Mouse (Mus musculus): ENCODE measurements at regions not wholly inside any gene's neighbourhood (a gene's known extent, or its start where the extent isn't known, plus 50 kb on each side); places are given as distances from the start of the nearest gene placed in this dataset.

DNA sequence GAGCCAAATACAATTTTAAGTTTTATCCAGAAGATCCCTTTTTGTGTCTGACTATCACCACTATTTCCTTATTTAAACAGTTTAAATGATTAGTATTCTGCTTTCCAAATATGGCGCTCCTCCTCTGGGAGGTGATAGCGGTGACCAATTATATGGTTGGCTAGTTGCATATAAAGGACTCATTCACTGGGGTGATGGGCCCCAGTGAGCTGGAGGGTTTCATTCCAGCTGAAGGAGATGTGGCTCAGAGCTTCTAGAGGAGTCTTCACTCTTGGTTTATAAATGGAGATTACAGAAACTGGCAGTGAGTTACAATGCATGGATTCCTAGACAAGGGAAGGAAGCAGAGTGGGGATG, 50.7 kb upstream of the Gm7361 start:
- no peak for DNase-seq

DNA sequence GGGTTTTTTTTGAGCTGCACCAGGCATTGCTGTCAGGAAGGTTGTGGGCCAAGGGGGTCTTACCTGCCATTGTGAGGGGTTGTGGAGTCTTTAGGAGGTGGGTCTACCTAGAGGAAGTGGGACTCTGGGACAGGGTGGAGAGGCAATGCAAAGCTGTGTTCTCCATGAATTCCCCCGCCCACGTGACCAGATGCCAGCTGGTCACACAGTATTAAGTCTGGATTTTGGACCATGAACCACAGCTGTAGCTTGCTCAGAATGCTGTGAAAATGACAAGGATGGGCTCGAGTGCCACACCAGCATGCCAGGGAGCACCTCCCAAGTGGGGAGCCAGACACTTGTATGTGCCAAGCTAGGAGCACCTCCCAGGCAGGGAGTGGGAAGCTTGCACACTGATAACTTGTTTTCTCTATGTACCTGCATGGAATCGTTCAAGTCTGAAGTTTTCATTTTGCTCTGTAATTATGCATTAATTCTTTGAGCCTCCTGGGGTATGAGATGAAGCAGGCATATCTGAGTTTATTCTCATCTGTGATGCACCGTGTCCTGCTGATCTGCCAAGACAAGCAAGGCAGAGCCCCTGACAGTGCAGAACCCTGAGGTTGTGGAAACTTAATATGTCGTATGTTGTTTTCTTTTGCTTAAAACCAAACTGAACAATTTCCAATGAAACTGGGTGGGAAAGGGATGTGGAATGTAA, 51.3 kb upstream of the Gm7361 start:
- no peak for DNase-seq

DNA sequence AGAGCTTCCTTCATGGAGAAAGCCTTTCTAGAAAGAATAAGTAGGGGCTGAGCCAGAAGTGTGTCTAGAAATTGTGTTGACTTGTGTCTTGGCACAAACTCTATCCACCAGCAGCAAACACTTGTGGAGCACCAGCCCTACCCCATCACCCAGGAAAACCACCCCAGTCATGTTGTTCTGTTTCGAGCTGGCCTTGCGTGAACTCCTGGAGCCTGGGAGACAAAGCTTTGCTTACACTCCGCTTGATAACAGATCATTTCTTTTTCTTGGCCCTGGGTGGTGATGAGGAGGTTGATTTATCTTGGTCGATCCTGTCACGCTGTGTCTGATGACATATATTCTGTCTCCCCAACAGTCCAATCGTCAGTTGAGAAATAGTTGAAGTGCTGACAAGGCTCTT, 55.0 kb upstream of the Gm7361 start:
- DNase-seq = no peak

DNA sequence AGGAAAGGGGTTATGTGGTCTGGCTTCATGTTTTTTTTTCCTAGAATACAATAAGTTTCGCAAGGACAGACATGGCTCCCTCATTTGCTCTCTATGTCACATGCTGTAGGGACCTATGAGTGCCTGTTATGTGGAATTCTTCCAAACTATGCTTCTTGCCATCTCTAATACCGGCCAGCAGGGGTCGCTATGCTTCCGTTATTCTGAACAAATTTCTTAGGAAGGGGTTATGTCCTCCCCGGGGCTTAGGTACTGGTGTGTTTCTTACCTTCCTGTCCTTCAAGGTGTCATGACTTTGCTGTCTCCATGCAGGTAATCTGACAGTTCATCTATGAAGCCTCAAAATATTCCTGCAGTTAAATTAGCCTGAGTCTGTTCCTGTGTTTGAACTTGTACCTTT, 68.1 kb upstream of the Gm7361 start:
- DNase-seq = peak; percentile 8

DNA sequence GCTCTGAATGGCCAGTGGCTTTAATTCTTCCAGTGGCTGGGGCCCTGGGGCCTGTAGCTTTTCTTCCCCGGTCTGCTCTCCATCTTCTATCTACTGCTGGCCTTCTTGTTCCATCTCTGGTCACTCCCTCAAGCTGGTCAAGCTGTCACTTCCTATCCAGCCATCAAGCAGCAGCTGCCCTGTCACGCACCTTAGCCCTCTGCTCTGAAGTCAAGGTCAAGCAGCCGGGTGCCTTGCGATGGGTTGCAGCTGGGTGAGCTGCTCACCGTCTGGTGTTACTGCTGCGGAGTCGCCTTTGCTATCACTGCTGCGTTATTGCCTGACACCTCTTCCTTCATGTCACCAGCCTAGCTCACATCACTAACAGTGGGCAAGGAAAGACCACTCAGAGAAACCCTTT, 66.0 kb upstream of the Gm10220 start:
- no peak for DNase-seq

DNA sequence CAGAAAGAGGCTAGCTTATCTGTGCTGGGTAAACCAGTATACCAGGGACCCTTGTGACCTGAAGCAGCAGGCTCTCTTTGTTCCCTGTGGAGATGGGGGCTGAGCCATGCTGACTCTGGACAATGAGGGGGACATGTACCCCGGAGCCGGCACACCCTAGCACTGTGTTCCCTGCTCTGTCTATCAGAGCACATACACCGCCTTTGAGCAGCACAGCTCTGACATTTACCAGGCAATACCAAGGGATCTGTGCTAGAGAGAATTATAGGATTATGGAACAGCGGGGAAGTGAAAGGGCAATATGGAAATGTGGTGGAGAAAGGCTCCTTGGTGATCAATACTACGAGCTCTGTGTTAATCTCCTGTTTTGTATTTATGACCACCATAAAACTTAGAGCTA, 64.2 kb upstream of the Gm10220 start:
- no peak for DNase-seq

DNA sequence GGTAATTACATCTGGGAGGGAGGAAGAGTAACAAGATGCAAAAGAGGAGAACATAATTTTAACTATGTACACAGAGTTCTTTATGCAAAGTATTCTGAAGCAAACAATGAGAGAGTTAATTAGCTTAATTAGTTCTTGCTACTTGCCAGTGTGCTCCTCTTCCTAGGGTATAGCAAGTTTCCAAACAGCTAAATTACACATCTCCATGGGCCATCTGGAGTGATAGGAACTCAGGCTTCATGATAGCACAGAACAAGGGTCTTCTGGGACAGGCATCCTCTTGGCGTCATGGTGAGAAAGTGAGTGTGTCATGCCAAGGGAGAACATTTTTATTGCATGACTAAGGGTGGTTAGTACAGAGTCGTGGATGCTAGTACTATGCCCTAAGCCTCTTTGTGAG, 54.8 kb upstream of the Gm10220 start:
- no peak for DNase-seq

DNA sequence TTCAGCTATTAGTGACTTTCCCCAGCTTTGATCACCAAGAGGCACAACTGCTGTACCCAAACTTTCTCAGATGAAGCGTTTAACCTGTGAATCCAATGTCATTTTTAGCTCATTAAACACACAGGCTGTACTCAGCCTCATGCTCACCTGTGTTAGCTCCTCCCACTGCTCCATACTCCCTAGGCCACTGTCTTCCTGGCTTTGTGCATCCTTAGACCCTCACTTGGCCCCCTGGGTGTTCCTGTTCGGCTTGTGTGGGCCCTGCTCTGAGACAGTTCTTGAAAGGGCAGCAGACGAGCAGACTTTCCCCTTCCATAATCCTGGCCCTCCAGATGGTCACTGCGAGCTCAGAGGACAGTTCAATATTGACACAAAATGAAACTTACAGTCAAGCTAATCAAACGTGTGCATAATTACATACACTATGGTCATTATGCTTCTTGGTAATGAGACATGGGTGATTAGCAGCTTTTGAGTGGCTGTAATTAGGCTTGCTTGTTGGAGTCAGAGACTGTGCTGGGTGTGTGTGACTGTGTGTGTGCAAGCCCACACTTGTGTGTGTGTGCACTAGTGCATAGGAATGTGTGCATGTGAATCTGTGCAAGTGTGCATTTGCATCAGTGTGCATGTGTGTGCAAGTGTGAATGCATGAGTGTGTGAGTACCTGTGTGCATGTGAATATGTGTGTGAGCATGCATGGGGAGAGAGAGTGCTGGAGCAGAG, 50.6 kb upstream of the Gm10220 start:
- DNase-seq = no peak

DNA sequence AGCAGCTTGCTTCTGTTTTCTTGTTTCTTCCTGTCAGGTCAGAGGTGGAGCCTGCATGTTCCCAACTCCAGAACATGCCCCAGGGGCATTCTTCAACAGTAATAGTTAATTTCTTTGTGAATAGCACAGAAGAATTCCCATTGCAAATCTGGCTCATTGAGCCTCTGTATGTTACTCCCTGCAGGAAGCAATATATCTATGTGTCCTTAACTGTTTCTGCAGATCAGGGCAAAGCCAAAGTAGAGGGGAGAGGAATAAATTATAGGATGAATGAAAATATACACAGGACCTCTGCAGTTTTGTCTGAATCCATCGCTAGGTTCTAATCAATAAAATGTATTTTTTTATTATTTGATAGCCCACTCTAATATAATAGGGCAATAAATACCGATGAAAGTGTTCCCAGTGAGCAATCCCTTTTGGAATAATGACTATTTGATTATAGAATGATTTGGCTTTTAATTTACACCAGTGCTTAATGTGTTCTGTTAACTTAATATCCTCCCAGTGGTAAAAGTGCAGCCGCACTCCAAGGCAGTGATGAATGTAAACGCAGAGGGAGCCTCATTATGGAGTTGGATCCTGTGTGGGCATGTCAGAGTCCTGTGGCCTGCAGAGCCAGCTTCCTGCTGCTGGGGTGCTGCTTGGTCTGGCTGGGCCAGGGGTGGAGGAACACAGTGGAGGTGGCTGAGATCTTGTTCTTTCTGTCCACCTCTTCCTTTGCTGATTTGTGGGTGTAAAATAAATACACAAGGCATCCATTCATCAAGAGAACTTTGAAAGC, 49.7 kb upstream of the Gm10220 start:
- DNase-seq = no peak
